8 mouse cellular contexts compared by ENCODE assay signal in genomic region chr6:129532942-129533860, GRCm38 (mm10). TPM values are rescaled to one million over a fixed set of nuclear protein-coding genes. Genes with fewer than 3 reads are reported as not detected.
DNase-seq lines count a peak whose midpoint lies in the region; ATAC-seq and TF ChIP-seq lines count a peak whose summit lies in the region.

Gene Gabarapl1, plus strand, starts transcription at chr6:129533160.

- ATAC-seq in cerebellum, adult (ENCODE audit: insufficient number of reproducible peaks, low FRiP score, low TSS enrichment), result peak; percentile 80
- peak; percentile 90 for ATAC-seq in forebrain, embryonic 13.5 days
- peak; percentile 84 for ATAC-seq in heart, postnatal 0 days (ENCODE audit: insufficient read depth, low read depth)
- ATAC-seq in liver, embryonic 14.5 days (ENCODE audit: insufficient read depth), result peak; percentile 84
- ATAC-seq in neural tube, embryonic 11.5 days (ENCODE audit: insufficient read depth, low FRiP score, low TSS enrichment), result peak; percentile 81
- peak; percentile 87 for ATAC-seq in stomach, postnatal 0 days (ENCODE audit: low FRiP score, low TSS enrichment)

- peak within 1 kb of the TSS; percentile 88 for H3K4me3 ChIP-seq in ES-Bruce4 (ENCODE audit: low read depth, low read length)
- H3K4me3 ChIP-seq in forebrain, embryonic 13.5 days, result peak within 1 kb of the TSS; percentile 90
- H3K4me3 ChIP-seq in heart, postnatal 0 days (ENCODE audit: low read depth, low read length), result peak within 1 kb of the TSS; percentile 88
- H3K4me3 ChIP-seq in liver, embryonic 14.5 days (ENCODE audit: insufficient read depth in 1 of 2, low read depth in 2 of 2, low read length in 2 of 2), result peak within 1 kb of the TSS; percentile 66 to 89
- H3K4me3 ChIP-seq in neural tube, embryonic 11.5 days (ENCODE audit: low read depth, low read length), result peak within 1 kb of the TSS; percentile 81
- H3K4me3 ChIP-seq in stomach, postnatal 0 days (ENCODE audit: low read depth, low read length), result peak within 1 kb of the TSS; percentile 89

- WGBS in forebrain, embryonic 13.5 days, result under 1% methylated on average over 55 of the region's 55 CpGs
- under 1% methylated on average over 55 of the region's 55 CpGs for WGBS in heart, postnatal 0 days
- WGBS in liver, embryonic 14.5 days (ENCODE audit: insufficient replicate concordance), result under 1% methylated on average over 55 of the region's 55 CpGs
- WGBS in neural tube, embryonic 11.5 days, result under 1% methylated on average over 55 of the region's 55 CpGs
- WGBS in stomach, postnatal 0 days, result under 1% methylated on average over 55 of the region's 55 CpGs

- H3K4me2 ChIP-seq in forebrain, embryonic 13.5 days, result peak within 1 kb of the TSS; percentile 75
- peak within 1 kb of the TSS; percentile 74 for H3K4me2 ChIP-seq in heart, postnatal 0 days (ENCODE audit: low read depth, low read length)
- H3K4me2 ChIP-seq in liver, embryonic 14.5 days (ENCODE audit: low read depth), result peak within 1 kb of the TSS; percentile 80
- H3K4me2 ChIP-seq in neural tube, embryonic 11.5 days (ENCODE audit: low read depth), result peak within 1 kb of the TSS; percentile 62
- peak within 1 kb of the TSS; percentile 85 for H3K4me2 ChIP-seq in stomach, postnatal 0 days (replicated peaks; ENCODE audit: low read depth)

- DNase-seq in heart, postnatal 0 days (ENCODE audit: low spot score), result peak; percentile 78
- peak; percentile 95 to 96 for DNase-seq in kidney, postnatal 36 days
- peak; percentile 54 to 70 (median 57) for DNase-seq in liver, embryonic 14.5 days (ENCODE audit: low read depth in 3 of 3, low spot score in 3 of 3)
- DNase-seq in neural tube, embryonic 11.5 days (ENCODE audit: low spot score), result peak; percentile 85
- peak; percentile 82 for DNase-seq in stomach, postnatal 0 days (ENCODE audit: low spot score)

- no peak for TF ChIP-seq EP300 in ES-Bruce4 (IDR thresholded peaks at IDR 0.05; ENCODE audit: insufficient read depth, low read depth, low read length)
- peak; percentile 65 for TF ChIP-seq EP300 in heart, postnatal 0 days (IDR thresholded peaks at IDR 0.05; ENCODE audit: low read depth)
- no peak for TF ChIP-seq EP300 in liver, embryonic 14.5 days (IDR thresholded peaks at IDR 0.05; ENCODE audit: low read depth)
- no peak for TF ChIP-seq EP300 in stomach, postnatal 0 days (optimal IDR thresholded peaks at IDR 0.05)

- H3K9ac ChIP-seq in ES-Bruce4 (ENCODE audit: low read depth, poor library complexity, severe bottlenecking), result peak within 1 kb of the TSS; percentile 50
- H3K9ac ChIP-seq in forebrain, embryonic 13.5 days, result peak within 1 kb of the TSS; percentile 83
- H3K9ac ChIP-seq in heart, postnatal 0 days (replicated peaks; ENCODE audit: low read depth, low read length), result peak within 1 kb of the TSS; percentile 84
- peak within 1 kb of the TSS; percentile 91 for H3K9ac ChIP-seq in liver, embryonic 14.5 days (replicated peaks)
- H3K9ac ChIP-seq in neural tube, embryonic 11.5 days (ENCODE audit: low read length), result peak within 1 kb of the TSS; percentile 78
- H3K9ac ChIP-seq in stomach, postnatal 0 days (ENCODE audit: low read length), result peak within 1 kb of the TSS; percentile 83

- no peak for TF ChIP-seq CTCF in ES-Bruce4 (IDR thresholded peaks at IDR 0.05; ENCODE audit: low read depth, low read length)
- no peak for TF ChIP-seq CTCF in heart, postnatal 0 days (IDR thresholded peaks at IDR 0.05; ENCODE audit: low read depth)
- TF ChIP-seq CTCF in liver, embryonic 14.5 days (IDR thresholded peaks at IDR 0.05; ENCODE audit: low read depth), result no peak
- TF ChIP-seq CTCF in stomach, postnatal 0 days (IDR thresholded peaks at IDR 0.05; ENCODE audit: low read depth), result no peak

- no peaks in the 10 kb centered on the region for H3K9me3 ChIP-seq in ES-Bruce4 (replicated peaks; ENCODE audit: control insufficient read depth, insufficient read depth, low read length, poor library complexity, severe bottlenecking)
- H3K9me3 ChIP-seq in forebrain, embryonic 13.5 days (replicated peaks), result no peaks in the 10 kb centered on the region
- H3K9me3 ChIP-seq in heart, postnatal 0 days (replicated peaks; ENCODE audit: control insufficient read depth, low read length), result no peaks in the 10 kb centered on the region
- H3K9me3 ChIP-seq in liver, embryonic 14.5 days (ENCODE audit: control insufficient read depth, low read length), result no peaks in the 10 kb centered on the region
- H3K9me3 ChIP-seq in neural tube, embryonic 11.5 days (ENCODE audit: control insufficient read depth, low read length), result no peaks in the 10 kb centered on the region
- H3K9me3 ChIP-seq in stomach, postnatal 0 days (ENCODE audit: control insufficient read depth, low read length), result no peaks in the 10 kb centered on the region

- TF ChIP-seq POLR2A in ES-Bruce4 (IDR thresholded peaks at IDR 0.05; ENCODE audit: insufficient read depth, low read length), result no peak

- no peak within 1 kb of the TSS for H3K27ac ChIP-seq in ES-Bruce4 (ENCODE audit: insufficient read depth, low read length)
- peak within 1 kb of the TSS; percentile 37 for H3K27ac ChIP-seq in forebrain, embryonic 13.5 days
- peak within 1 kb of the TSS; percentile 84 for H3K27ac ChIP-seq in heart, postnatal 0 days (ENCODE audit: low read depth)
- peak within 1 kb of the TSS; percentile 56 for H3K27ac ChIP-seq in liver, embryonic 14.5 days
- peak within 1 kb of the TSS; percentile 39; the same call in 1 of the 2 replicates for H3K27ac ChIP-seq in neural tube, embryonic 11.5 days (ENCODE audit: low read depth, low read length)
- peak within 1 kb of the TSS; percentile 77 for H3K27ac ChIP-seq in stomach, postnatal 0 days (replicated peaks)

- H3K36me3 ChIP-seq in ES-Bruce4 (ENCODE audit: control insufficient read depth, insufficient read depth, low read length, poor library complexity, severe bottlenecking), result no peaks in the 10 kb centered on the region
- H3K36me3 ChIP-seq in forebrain, embryonic 13.5 days (ENCODE audit: poor library complexity, severe bottlenecking), result peaks cover 10% of the 10 kb centered on the region
- peaks cover 13% of the 10 kb centered on the region for H3K36me3 ChIP-seq in heart, postnatal 0 days (replicated peaks; ENCODE audit: control insufficient read depth, insufficient read depth, low read length)
- H3K36me3 ChIP-seq in liver, embryonic 14.5 days (replicated peaks; ENCODE audit: control insufficient read depth, insufficient read depth, low read depth), result peaks cover 3% of the 10 kb centered on the region
- no peaks in the 10 kb centered on the region for H3K36me3 ChIP-seq in neural tube, embryonic 11.5 days (ENCODE audit: control insufficient read depth, insufficient read depth, low read length)
- peaks cover 3% of the 10 kb centered on the region for H3K36me3 ChIP-seq in stomach, postnatal 0 days (ENCODE audit: control insufficient read depth, insufficient read depth, low read length)

- no peaks in the 10 kb centered on the region for H3K4me1 ChIP-seq in ES-Bruce4 (ENCODE audit: control insufficient read depth, insufficient read depth, low read length)
- H3K4me1 ChIP-seq in forebrain, embryonic 13.5 days, result peaks cover 21% of the 10 kb centered on the region
- H3K4me1 ChIP-seq in heart, postnatal 0 days (ENCODE audit: control insufficient read depth, insufficient read depth), result peaks cover 26% of the 10 kb centered on the region
- H3K4me1 ChIP-seq in liver, embryonic 14.5 days (replicated peaks; ENCODE audit: control insufficient read depth in 2 of 2, insufficient read depth in 2 of 2, low read length in 1 of 2), result peaks cover 9 to 21% of the 10 kb centered on the region in 2 experiments
- 0 out of 2 replicates have a peak, but pooled peaks cover 3% of the 10 kb centered on the region for H3K4me1 ChIP-seq in neural tube, embryonic 11.5 days (ENCODE audit: control insufficient read depth, insufficient read depth, low read length)
- 0 out of 2 replicates have a peak, but pooled peaks cover 2% of the 10 kb centered on the region for H3K4me1 ChIP-seq in stomach, postnatal 0 days (replicated peaks; ENCODE audit: control insufficient read depth, insufficient read depth)

- H3K27me3 ChIP-seq in ES-Bruce4 (ENCODE audit: control insufficient read depth, insufficient read depth, low read length, poor library complexity, severe bottlenecking), result no peaks in the 10 kb centered on the region
- no peaks in the 10 kb centered on the region for H3K27me3 ChIP-seq in forebrain, embryonic 13.5 days
- no peaks in the 10 kb centered on the region for H3K27me3 ChIP-seq in heart, postnatal 0 days (ENCODE audit: control insufficient read depth, insufficient read depth, low read length)
- no peaks in the 10 kb centered on the region for H3K27me3 ChIP-seq in liver, embryonic 14.5 days (ENCODE audit: control insufficient read depth, insufficient read depth, low read length)
- H3K27me3 ChIP-seq in neural tube, embryonic 11.5 days (ENCODE audit: control insufficient read depth, insufficient read depth, low read length), result no peaks in the 10 kb centered on the region
- no peaks in the 10 kb centered on the region for H3K27me3 ChIP-seq in stomach, postnatal 0 days (ENCODE audit: control insufficient read depth, insufficient read depth, low read length)

RNA-seq across cellular contexts. Expression of gene Gabarapl1, which starts in this region (rescaled TPM):
- polyA plus RNA-seq in ES-Bruce4 (2011; ENCODE audit: insufficient read depth, insufficient read length, low read depth, missing spikeins), result 68.1 and 75.1 TPM in 2 replicates
- polyA plus RNA-seq in forebrain, embryonic 13.5 days (2015; fragmentation: Nextera tagmentation; extraction: Ambion mirVana), result 125 and 126 TPM in 2 replicates
- 63.3 and 73.2 TPM in 2 replicates for total RNA-seq in heart, postnatal 0 days (2014; rRNA removed; ENCODE audit: low replicate concordance)
- 41.8 and 52.7 TPM in 2 replicates for polyA plus RNA-seq in heart, postnatal 0 days (2015; fragmentation: Nextera tagmentation; extraction: Ambion mirVana)
- 15.1 and 19.2 TPM in 2 replicates for polyA plus RNA-seq in liver, embryonic 14.5 days (2012; rRNA removed)
- 8.2 and 9.1 TPM in 2 replicates for polyA plus RNA-seq in liver, embryonic 14.5 days (2014; fragmentation: Nextera tagmentation; extraction: Ambion mirVana)
- 24.3 and 24.6 TPM in 2 replicates for polyA plus RNA-seq in neural tube, embryonic 11.5 days (2014; fragmentation: Nextera tagmentation; extraction: Ambion mirVana)
- 45.7 and 46.8 TPM in 2 replicates for polyA plus RNA-seq in stomach, postnatal 0 days (2015; fragmentation: Nextera tagmentation; extraction: Ambion mirVana)
